Mouse (Mus musculus) small intestine, adult 2 months (tissue): ENCODE data around the gene Bcl2l11. TPM values are rescaled to one million over a fixed set of nuclear protein-coding genes. Genes with fewer than 3 reads are reported as not detected.

Source experiments
- H3K27ac ChIP-seq: fragments of 200-500 bp; 2 replicates; pipeline ENCODE4 v1.5.1; 2012; ENCODE audit warnings: low read depth, low read length, control low read depth, inconsistent platforms; ENCODE audit not compliant: insufficient read depth
- H3K27me3 ChIP-seq: fragments of 200-500 bp; 2 replicates; pipeline ENCODE4 v1.6.1; 2012; ENCODE audit warnings: mild to moderate bottlenecking, moderate library complexity, low read length, inconsistent platforms; ENCODE audit not compliant: control insufficient read depth, insufficient read depth
- H3K36me3 ChIP-seq: fragments of 200-500 bp; 2 replicates; pipeline ENCODE4 v1.6.1; 2012; ENCODE audit warnings: mild to moderate bottlenecking, low read length, control low read depth, inconsistent platforms; ENCODE audit not compliant: control insufficient read depth, insufficient read depth
- H3K4me1 ChIP-seq: fragments of 200-500 bp; 2 replicates; pipeline ENCODE4 v1.6.1; 2012; ENCODE audit warnings: low read length, inconsistent platforms, mixed read lengths; ENCODE audit not compliant: control insufficient read depth, insufficient read depth, insufficient read length
- H3K4me3 ChIP-seq: fragments of 200-500 bp; 2 replicates; pipeline ENCODE4 v1.5.1; 2012; ENCODE audit warnings: low read depth, mild to moderate bottlenecking, control low read depth, inconsistent platforms, low read length, moderate library complexity
- CTCF ChIP-seq: fragments of 200-500 bp; IDR thresholded peaks from 2 replicates; pipeline ENCODE4 v1.5.1; 2012; ENCODE audit warnings: low read depth, mild to moderate bottlenecking, control low read depth, inconsistent platforms, low read length, moderate library complexity, mixed read lengths; ENCODE audit not compliant: insufficient replicate concordance, insufficient read length; ENCODE audit errors: extremely low read depth
- POLR2A ChIP-seq: fragments of 200-500 bp; IDR thresholded peaks from 2 replicates; pipeline ENCODE4 v1.6.1; 2012; ENCODE audit warnings: low read depth, mild to moderate bottlenecking, control low read depth, inconsistent platforms, low read length, moderate library complexity
- WGBS: fragments of 180-500 bp; shearing (Covaris S2); methylation state at CpG from one replicate; pipeline ENCODE4 v1.1.7; 2018; 5-methylcytosine and 5-hydroxymethylcytosine counted together
- polyA plus RNA-seq: library from polyadenylated mRNA; depleted of rRNA; stranded (reverse); fragments of >200 nt; gene quantifications from 2 replicates; pipeline ENCODE4 v1.2.3, GENCODE M21; 2012; rRNA removed

The Bcl2l11 gene
- 2.9 and 7.4 TPM in 2 replicates for polyA plus RNA-seq

- peak within 1 kb of the TSS; percentile 45 for H3K27ac ChIP-seq
- peak within 1 kb of the TSS; percentile 83 for H3K4me3 ChIP-seq
- TF ChIP-seq CTCF: peak; percentile 30; the same call in 1 of the 2 replicates
- TF ChIP-seq POLR2A: peak; percentile 98
- peaks cover 6% of the 10 kb centered on the region for H3K36me3 ChIP-seq
- WGBS: under 1% methylated on average over 75 of the region's 76 CpGs
- H3K27me3 ChIP-seq: no peaks in the 10 kb centered on the region
- H3K4me1 ChIP-seq: peaks cover 14% of the 10 kb centered on the region
Measured at GRCm38 (mm10) chr2:128125635-128126470, at the start of gene Bcl2l11. Gene Bcl2l11 (plus strand): TSS chr2:128126038.

- H3K4me1 ChIP-seq: no peaks in the 10 kb centered on the region
- H3K27me3 ChIP-seq: no peaks in the 10 kb centered on the region
- H3K36me3 ChIP-seq: no peaks in the 10 kb centered on the region
- no peak overlapping the region for H3K4me3 ChIP-seq
- 77% methylated on average over 4 of the region's 4 CpGs for WGBS
- no peak for TF ChIP-seq POLR2A
- no peak for TF ChIP-seq CTCF
- no peak overlapping the region for H3K27ac ChIP-seq
Measured at GRCm38 (mm10) chr2:128076936-128077335, 48.9 kb upstream of the Bcl2l11 start.

- Histone ChIP-seq H3K27ac (no peak overlapping the region), H3K4me3 (no peak overlapping the region), H3K27me3 (no peaks in the 10 kb centered on the region), H3K36me3 (no peaks in the 10 kb centered on the region), H3K4me1 (no peaks in the 10 kb centered on the region)
- TF ChIP-seq POLR2A: no peak
- TF ChIP-seq CTCF: peak; percentile 31; the same call in 1 of the 2 replicates
- WGBS: 43% methylated on average over 5 of the region's 5 CpGs
Measured at GRCm38 (mm10) chr2:128078859-128079258, 47.0 kb upstream of the Bcl2l11 start.

GRCm38 (mm10) chr2:128079316-128079715 lies 46.5 kb upstream of the Bcl2l11 start:
- Histone ChIP-seq H3K27me3 (no peaks in the 10 kb centered on the region), H3K36me3 (no peaks in the 10 kb centered on the region), H3K27ac (no peak overlapping the region), H3K4me3 (no peak overlapping the region), H3K4me1 (no peaks in the 10 kb centered on the region)
- 82% methylated on average over 6 of the region's 6 CpGs for WGBS
- TF ChIP-seq CTCF: no peak
- no peak for TF ChIP-seq POLR2A

- no peaks in the 10 kb centered on the region for H3K4me1 ChIP-seq
- no peaks in the 10 kb centered on the region for H3K27me3 ChIP-seq
- WGBS: 18% methylated on average over 3 of the region's 3 CpGs
- no peaks in the 10 kb centered on the region for H3K36me3 ChIP-seq
- H3K27ac ChIP-seq: no peak overlapping the region
- no peak overlapping the region for H3K4me3 ChIP-seq
- TF ChIP-seq POLR2A (no peak), CTCF (no peak)
Measured at GRCm38 (mm10) chr2:128083844-128084243, 42.0 kb upstream of the Bcl2l11 start.

GRCm38 (mm10) chr2:128084607-128085006 lies 41.2 kb upstream of the Bcl2l11 start:
- TF ChIP-seq POLR2A (no peak), CTCF (no peak)
- Histone ChIP-seq H3K4me3 (no peak overlapping the region), H3K4me1 (no peaks in the 10 kb centered on the region), H3K27me3 (no peaks in the 10 kb centered on the region), H3K27ac (no peak overlapping the region), H3K36me3 (no peaks in the 10 kb centered on the region)
- WGBS: 74% methylated on average over 5 of the region's 5 CpGs

- Histone ChIP-seq H3K27me3 (no peaks in the 10 kb centered on the region), H3K36me3 (no peaks in the 10 kb centered on the region), H3K27ac (no peak overlapping the region), H3K4me1 (no peaks in the 10 kb centered on the region), H3K4me3 (no peak overlapping the region)
- 95% methylated on average over 1 of the region's 1 CpGs for WGBS
- TF ChIP-seq CTCF (no peak), POLR2A (no peak)
Measured at GRCm38 (mm10) chr2:128085481-128085880, 40.4 kb upstream of the Bcl2l11 start.
